Mouse (Mus musculus) ES-Bruce4 (cell line): ENCODE measurements around the gene Clnk.

Source experiments
- CTCF ChIP-seq: IDR thresholded peaks from one replicate; pipeline ENCODE4 v1.8.1; 2011; ENCODE audit warnings: low read depth, low read length
- EP300 ChIP-seq: IDR thresholded peaks from 2 replicates; pipeline ENCODE4 v1.6.1; 2011; ENCODE audit warnings: low read depth, low read length; ENCODE audit not compliant: insufficient read depth
- POLR2A ChIP-seq: IDR thresholded peaks from one replicate; pipeline ENCODE4 v1.8.1; 2011; ENCODE audit warnings: low read length; ENCODE audit not compliant: insufficient read depth

DNA sequence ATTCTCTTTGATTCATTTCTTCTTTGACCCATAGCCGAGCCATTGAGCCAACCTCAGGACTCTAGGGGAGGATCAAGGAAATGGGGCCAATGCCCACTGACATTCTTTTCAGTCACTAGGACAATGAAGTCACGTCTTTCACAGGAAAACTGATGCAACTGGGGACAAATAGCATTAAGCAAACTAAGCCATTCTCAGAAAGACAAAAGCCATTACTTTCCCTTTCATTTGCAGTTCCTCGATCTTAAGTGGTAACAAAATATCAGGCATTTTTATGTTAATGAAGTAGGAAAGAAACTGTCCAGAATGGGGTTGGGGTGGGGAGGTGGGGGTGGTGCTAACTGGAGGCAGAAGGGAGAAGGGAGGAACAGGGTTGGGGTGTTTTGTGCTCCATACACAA is 178.6 kb downstream of the Clnk start:
- TF ChIP-seq CTCF: no peak
- TF ChIP-seq POLR2A: no peak
- TF ChIP-seq EP300: peak; percentile 84; the same call in 1 of the 2 replicates
